ENCODE assay signal across 9 mouse cellular contexts in the genomic region with DNA sequence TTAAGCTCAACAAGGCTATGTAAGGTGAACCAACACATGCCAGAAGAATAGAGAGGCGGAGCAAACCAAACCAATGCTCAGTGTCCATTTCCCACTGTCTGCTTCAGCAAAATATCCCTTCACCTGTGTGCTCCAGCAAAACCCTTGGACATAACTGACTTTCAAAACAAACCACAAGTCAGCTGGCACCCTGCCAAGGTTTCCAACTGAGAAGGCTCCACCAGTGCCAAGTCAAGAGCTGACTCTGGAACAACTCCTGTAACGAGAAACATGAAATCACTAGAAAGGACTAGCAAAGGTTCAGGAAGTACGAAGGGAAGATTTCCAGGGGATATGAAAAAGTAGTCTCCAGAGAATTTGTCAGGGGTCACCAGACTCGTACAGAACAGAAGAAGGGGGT. TPM values are rescaled to one million over a fixed set of nuclear protein-coding genes. Genes with fewer than 3 reads are reported as not detected.
A peak's percentile ranks its signal among the peaks of the same experiment; 100 is the strongest.
DNase-seq lines count a peak whose midpoint lies in the region; ATAC-seq and TF ChIP-seq lines count a peak whose summit lies in the region.
"Had no signal": no experiment of that assay in that cellular context is flagged by ENCODE, and none has a peak within 500 bp of the region (broad histone marks: within the 10 kb centered on the region; RNA-seq: fewer than 3 reads in every experiment).

No protein-coding gene starts in this region.

- no peak overlapping the region for H3K4me2 ChIP-seq in liver, embryonic 11.5 days
- no peak overlapping the region for H3K4me2 ChIP-seq in hindbrain, embryonic 12.5 days (replicated peaks)

- no peaks in the 10 kb centered on the region for H3K9me3 ChIP-seq in liver, embryonic 11.5 days (ENCODE audit: control insufficient read depth, low read length)
- H3K9me3 ChIP-seq in hindbrain, embryonic 12.5 days (replicated peaks), result no peaks in the 10 kb centered on the region

- H3K27me3 ChIP-seq in liver, adult 2 months (ENCODE audit: control insufficient read depth, insufficient read depth, low read length), result no peaks in the 10 kb centered on the region
- no peaks in the 10 kb centered on the region for H3K27me3 ChIP-seq in liver, embryonic 11.5 days (replicated peaks; ENCODE audit: control insufficient read depth, insufficient read depth, low read length)
- H3K27me3 ChIP-seq in hindbrain, embryonic 12.5 days, result no peaks in the 10 kb centered on the region

- peaks cover 2% of the 10 kb centered on the region; the same call in 1 of the 2 replicates for H3K79me2 ChIP-seq in liver, adult 2 months (ENCODE audit: control insufficient read depth, insufficient read depth, low read length)

- H3K9ac ChIP-seq in liver, adult 2 months (ENCODE audit: low read depth, low read length), result no peak overlapping the region
- no peak overlapping the region for H3K9ac ChIP-seq in liver, embryonic 11.5 days (ENCODE audit: low read depth, low read length)
- no peak overlapping the region for H3K9ac ChIP-seq in hindbrain, embryonic 12.5 days

- TF ChIP-seq CTCF in liver, adult 2 months (IDR thresholded peaks at IDR 0.05; ENCODE audit: low read depth, low read length), result no peak

- TF ChIP-seq POLR2A in liver, adult 2 months (IDR thresholded peaks at IDR 0.05; ENCODE audit: extremely low read depth, insufficient read depth, low read length), result no peak

- H3K36me3 ChIP-seq in liver, adult 2 months (ENCODE audit: control insufficient read depth, insufficient read depth, low read length), result peaks cover 3% of the 10 kb centered on the region; the same call in 1 of the 2 replicates
- peaks cover 7% of the 10 kb centered on the region; the same call in 1 of the 2 replicates for H3K36me3 ChIP-seq in liver, embryonic 11.5 days (ENCODE audit: control insufficient read depth, insufficient read depth, low read length)
- no peaks in the 10 kb centered on the region for H3K36me3 ChIP-seq in hindbrain, embryonic 12.5 days

- H3K4me3 ChIP-seq in liver, adult 2 months (ENCODE audit: insufficient read depth, low read depth, low read length), result no peak overlapping the region
- no peak overlapping the region for H3K4me3 ChIP-seq in liver, embryonic 11.5 days (ENCODE audit: low read depth, low read length)
- H3K4me3 ChIP-seq in hindbrain, embryonic 12.5 days, result no peak overlapping the region

- ATAC-seq in liver, embryonic 11.5 days (replicated peaks; ENCODE audit: low FRiP score), result no peak
- ATAC-seq in erythroid progenitor cell, adult 5-6 weeks (replicated peaks; ENCODE audit: low FRiP score, poor library complexity, severe bottlenecking), result no peak
- ATAC-seq in hindbrain, embryonic 12.5 days (ENCODE audit: low FRiP score), result no peak

- WGBS in liver, adult 2 months, result 27% methylated on average over 4 of the region's 4 CpGs
- WGBS in liver, embryonic 11.5 days, result 81% methylated on average over 4 of the region's 4 CpGs
- 52% methylated on average over 4 of the region's 4 CpGs for WGBS in hindbrain, embryonic 12.5 days

- H3K27ac ChIP-seq in liver, adult 2 months (replicated peaks; ENCODE audit: insufficient read depth, low read depth, low read length), result peak overlapping the region; percentile 47
- no peak overlapping the region for H3K27ac ChIP-seq in liver, embryonic 11.5 days (ENCODE audit: low read depth, low read length)
- H3K27ac ChIP-seq in hindbrain, embryonic 12.5 days, result no peak overlapping the region

- H3K4me1 ChIP-seq in liver, adult 2 months (ENCODE audit: control insufficient read depth, insufficient read depth, low read length), result peaks cover 36% of the 10 kb centered on the region
- peaks cover 11% of the 10 kb centered on the region for H3K4me1 ChIP-seq in liver, embryonic 11.5 days (replicated peaks; ENCODE audit: control insufficient read depth, insufficient read depth, low read length)
- no peaks in the 10 kb centered on the region for H3K4me1 ChIP-seq in hindbrain, embryonic 12.5 days

- DNase-seq in liver, adult 2 months (ENCODE audit: extremely low read depth, low read depth, low spot score), result peak; percentile 95
- DNase-seq in liver, embryonic 11.5 days (ENCODE audit: low spot score), result no peak
- DNase-seq in adrenal gland, postnatal 25 days, result peak; percentile 85
- DNase-seq in gastrocnemius, postnatal 25 days, result peak; percentile 54
- peak; percentile 97 to 98 for DNase-seq in kidney, postnatal 36 days
- DNase-seq in testis, postnatal 10 days (ENCODE audit: low spot score), result peak; percentile 79

RNA-seq across cellular contexts. Expression of gene Plscr2, which starts 4.5 kb away (rescaled TPM):
- 27.4 and 51.6 TPM in 2 replicates for total RNA-seq in liver, adult 2 months (2014; rRNA removed)
- polyA plus RNA-seq in liver, adult 2 months (2012; rRNA removed), result 13.6 and 13.9 TPM in 2 replicates
- 0.55 and 0.60 TPM in 2 replicates for polyA plus RNA-seq in liver, embryonic 11.5 days (2014; fragmentation: Nextera tagmentation; extraction: Ambion mirVana)
- 16.3 and 16.5 TPM in 2 replicates for total RNA-seq in adrenal gland, postnatal 25 days (2021)
- total RNA-seq in gastrocnemius, postnatal 25 days (2021), result 1 to 10 TPM; 1.3 to 1.5 TPM
- total RNA-seq in erythroid progenitor cell, adult 5-6 weeks (2015; ENCODE audit: low replicate concordance), result 1.4 TPM in 1 of 2 replicates, not detected in the other
- 0.26 TPM in 1 of 2 replicates, not detected in the other for total RNA-seq in erythroid progenitor cell, adult 5-6 weeks (2017; ENCODE audit: low replicate concordance)
- 1.9 and 2.2 TPM in 2 replicates for polyA plus RNA-seq in hindbrain, embryonic 12.5 days (2016; fragmentation: Nextera tagmentation; extraction: Ambion mirVana)

RNA-seq across cellular contexts. Expression of gene Plscr1, which starts 21.4 kb away (rescaled TPM):
- total RNA-seq in liver, adult 2 months (2014; rRNA removed), result 13.5 and 18.3 TPM in 2 replicates
- polyA plus RNA-seq in liver, adult 2 months (2012; rRNA removed), result 7.1 and 9.9 TPM in 2 replicates
- polyA plus RNA-seq in liver, embryonic 11.5 days (2014; fragmentation: Nextera tagmentation; extraction: Ambion mirVana), result 35.4 and 36.9 TPM in 2 replicates
- total RNA-seq in adrenal gland, postnatal 25 days (2021), result 11.0 and 14.5 TPM in 2 replicates
- 1 to 10 TPM in 1 of 2 experiments, under 1 TPM in 1; 0.97 to 1.2 TPM for total RNA-seq in gastrocnemius, postnatal 25 days (2021)
- 17.6 and 31.7 TPM in 2 replicates for total RNA-seq in erythroid progenitor cell, adult 5-6 weeks (2015; ENCODE audit: low replicate concordance)
- 6.1 and 6.9 TPM in 2 replicates for total RNA-seq in erythroid progenitor cell, adult 5-6 weeks (2017; ENCODE audit: low replicate concordance)
- polyA plus RNA-seq in hindbrain, embryonic 12.5 days (2016; fragmentation: Nextera tagmentation; extraction: Ambion mirVana), result 20.8 and 21.8 TPM in 2 replicates

RNA-seq across cellular contexts. Expression of gene 1700057G04Rik, which starts 38.2 kb away (rescaled TPM):
- total RNA-seq in liver, adult 2 months (2014; rRNA removed), result not detected in 2 replicates
- not detected in 2 replicates for polyA plus RNA-seq in liver, adult 2 months (2012; rRNA removed)
- polyA plus RNA-seq in liver, embryonic 11.5 days (2014; fragmentation: Nextera tagmentation; extraction: Ambion mirVana), result not detected in 2 replicates
- total RNA-seq in adrenal gland, postnatal 25 days (2021), result not detected in 2 replicates
- total RNA-seq in gastrocnemius, postnatal 25 days (2021), result not detected
- not detected in 2 replicates for total RNA-seq in erythroid progenitor cell, adult 5-6 weeks (2015; ENCODE audit: low replicate concordance)
- not detected in 2 replicates for total RNA-seq in erythroid progenitor cell, adult 5-6 weeks (2017; ENCODE audit: low replicate concordance)
- not detected in 2 replicates for polyA plus RNA-seq in hindbrain, embryonic 12.5 days (2016; fragmentation: Nextera tagmentation; extraction: Ambion mirVana)
- polyA plus RNA-seq: large intestine, adult 2 months had no signal
